Mouse (Mus musculus): Measurements from ENCODE around the gene Adprhl1. TPM values are rescaled to one million over a fixed set of nuclear protein-coding genes. Genes with fewer than 3 reads are reported as not detected.

Gene Adprhl1
- polyA plus RNA-seq, 2 experiments: not detected

DNA sequence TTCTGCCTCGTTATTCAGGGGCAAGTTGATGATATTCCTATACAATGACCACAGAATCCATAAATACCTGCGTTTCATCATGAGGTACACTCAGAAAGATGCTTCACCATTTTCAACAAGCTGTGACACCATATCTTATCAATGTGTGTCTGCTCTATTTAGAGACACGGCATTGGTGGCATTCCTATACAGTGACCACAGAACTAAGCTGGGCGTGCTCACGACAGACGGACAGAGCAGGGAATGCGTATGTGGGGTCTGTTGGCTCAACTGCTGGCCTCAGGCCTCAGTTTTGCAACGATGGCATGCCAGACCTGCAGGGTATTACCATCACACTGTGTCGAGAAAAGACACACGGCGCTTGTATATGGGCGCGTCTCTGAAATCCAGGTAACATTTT, 1.1 kb downstream of the Adprhl1 start:
- Histone ChIP-seq H3K9me3 (ENCODE audit: control insufficient read depth, low read length) (no peaks in the 10 kb centered on the region), H3K4me2 (ENCODE audit: low read depth) (no peak overlapping the region), H3K4me1 (replicated peaks; ENCODE audit: control insufficient read depth in 2 of 2, insufficient read depth in 2 of 2, low read length in 1 of 2) (no peaks in the 10 kb centered on the region), H3K4me3 (ENCODE audit: insufficient read depth in 1 of 2, low read depth in 2 of 2, low read length in 2 of 2) (no peak overlapping the region), H3K9ac (replicated peaks) (no peak overlapping the region), H3K36me3 (replicated peaks; ENCODE audit: control insufficient read depth, insufficient read depth, low read depth) (peaks cover 5% of the 10 kb centered on the region; the same call in 1 of the 2 replicates), H3K27me3 (ENCODE audit: control insufficient read depth, insufficient read depth, low read length) (no peaks in the 10 kb centered on the region), H3K27ac (no peak overlapping the region)
- ATAC-seq (ENCODE audit: insufficient read depth) (no peak), DNase-seq (ENCODE audit: low read depth in 3 of 3, low spot score in 3 of 3) (no peak)
- no peak for TF ChIP-seq EP300 (IDR thresholded peaks at IDR 0.05; ENCODE audit: low read depth)
- 75% methylated on average over 13 of the region's 13 CpGs for WGBS (ENCODE audit: insufficient replicate concordance)

DNA sequence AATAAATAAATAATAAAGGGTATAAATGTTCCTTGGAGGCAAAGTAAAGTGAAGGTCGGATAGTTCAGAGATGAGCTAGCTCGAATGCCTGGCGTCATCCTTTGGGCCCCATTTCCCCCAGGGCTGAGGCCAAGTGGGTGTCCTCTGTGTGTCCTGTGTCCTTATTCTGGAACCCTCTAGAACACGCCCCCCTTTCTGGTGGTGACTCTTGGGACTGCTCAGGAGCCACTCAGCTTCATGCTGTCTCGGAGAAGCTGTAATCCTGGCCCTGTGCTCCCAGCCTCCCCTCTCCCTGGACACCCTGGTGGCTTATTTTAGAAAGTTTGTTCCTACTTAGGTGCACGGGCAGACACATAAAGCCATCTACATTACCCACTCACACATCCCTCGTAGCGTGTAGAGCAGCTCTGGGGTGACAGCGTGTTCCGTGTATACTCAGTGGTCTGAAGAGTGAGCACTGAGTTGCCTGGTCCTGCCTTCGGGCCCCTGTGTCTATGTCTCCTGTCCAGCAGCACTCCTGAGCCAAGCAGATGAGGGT, 9.6 kb downstream of the Adprhl1 start:
- Histone ChIP-seq H3K4me1 (replicated peaks; ENCODE audit: control insufficient read depth in 2 of 2, insufficient read depth in 2 of 2, low read length in 1 of 2) (no peaks in the 10 kb centered on the region), H3K9ac (replicated peaks) (no peak overlapping the region), H3K27ac (no peak overlapping the region), H3K9me3 (ENCODE audit: control insufficient read depth, low read length) (no peaks in the 10 kb centered on the region), H3K36me3 (replicated peaks; ENCODE audit: control insufficient read depth, insufficient read depth, low read depth) (no peaks in the 10 kb centered on the region), H3K4me3 (ENCODE audit: insufficient read depth in 1 of 2, low read depth in 2 of 2, low read length in 2 of 2) (no peak overlapping the region), H3K4me2 (ENCODE audit: low read depth) (no peak overlapping the region), H3K27me3 (ENCODE audit: control insufficient read depth, insufficient read depth, low read length) (no peaks in the 10 kb centered on the region)
- DNase-seq (ENCODE audit: low read depth in 3 of 3, low spot score in 3 of 3): no peak
- ATAC-seq (ENCODE audit: insufficient read depth): no peak
- 65% methylated on average over 11 of the region's 11 CpGs for WGBS (ENCODE audit: insufficient replicate concordance)
- TF ChIP-seq EP300 (IDR thresholded peaks at IDR 0.05; ENCODE audit: low read depth) (no peak), CTCF (IDR thresholded peaks at IDR 0.05; ENCODE audit: low read depth) (no peak)

DNA sequence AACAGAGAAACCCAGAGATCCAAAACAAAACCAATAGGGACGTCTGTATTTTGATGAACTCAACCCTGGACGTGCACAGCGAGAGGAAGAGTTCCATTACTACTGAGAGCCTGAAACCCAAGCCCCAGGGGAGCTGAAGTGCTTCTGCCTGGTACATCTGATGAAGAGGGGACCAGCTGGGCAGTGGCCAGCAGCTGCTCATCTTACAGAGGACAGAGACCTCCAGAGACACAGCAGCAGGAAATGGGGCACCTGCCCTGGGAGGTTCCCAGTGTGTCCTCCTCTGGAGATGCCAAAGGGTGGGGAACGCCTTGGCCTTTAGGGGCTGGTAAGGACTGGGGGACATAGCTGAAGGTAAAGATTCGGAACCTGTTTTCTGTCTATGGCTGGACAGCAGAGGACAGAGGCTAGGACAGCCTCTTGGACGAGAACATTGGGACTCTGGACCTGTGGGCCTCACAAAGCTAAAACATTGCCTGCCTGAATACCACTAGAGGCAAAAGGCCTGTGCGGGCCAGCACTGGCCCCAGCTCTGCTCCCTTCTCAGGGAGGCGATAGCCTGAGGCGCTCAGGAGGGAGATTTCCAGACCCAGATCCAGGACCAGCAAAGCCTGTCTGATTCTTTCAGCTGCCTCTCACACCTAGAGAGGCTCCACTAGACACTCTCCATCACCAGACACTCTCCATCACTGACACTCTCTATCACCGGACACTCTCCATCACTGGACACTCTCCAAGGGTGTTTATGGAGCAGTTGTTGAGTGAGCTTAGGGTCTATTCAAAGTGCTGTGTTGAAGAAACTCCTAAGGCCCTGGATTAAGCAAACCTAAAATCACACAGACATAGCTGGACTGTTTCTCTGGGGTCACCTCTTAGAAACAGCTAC, 10.7 kb downstream of the Adprhl1 start:
- no peaks in the 10 kb centered on the region for H3K4me1 ChIP-seq (replicated peaks; ENCODE audit: control insufficient read depth in 2 of 2, insufficient read depth in 2 of 2, low read length in 1 of 2)
- H3K9me3 ChIP-seq (ENCODE audit: control insufficient read depth, low read length): no peaks in the 10 kb centered on the region
- 63% methylated on average over 10 of the region's 10 CpGs for WGBS (ENCODE audit: insufficient replicate concordance)
- TF ChIP-seq EP300 (IDR thresholded peaks at IDR 0.05; ENCODE audit: low read depth): no peak
- no peak for TF ChIP-seq CTCF (IDR thresholded peaks at IDR 0.05; ENCODE audit: low read depth)
- no peak overlapping the region for H3K4me2 ChIP-seq (ENCODE audit: low read depth)
- H3K27me3 ChIP-seq (ENCODE audit: control insufficient read depth, insufficient read depth, low read length): no peaks in the 10 kb centered on the region
- no peak overlapping the region for H3K9ac ChIP-seq (replicated peaks)
- DNase-seq (ENCODE audit: low read depth in 3 of 3, low spot score in 3 of 3) (no peak), ATAC-seq (ENCODE audit: insufficient read depth) (no peak)
- H3K27ac ChIP-seq: no peak overlapping the region
- no peak overlapping the region for H3K4me3 ChIP-seq (ENCODE audit: insufficient read depth in 1 of 2, low read depth in 2 of 2, low read length in 2 of 2)
- no peaks in the 10 kb centered on the region for H3K36me3 ChIP-seq (replicated peaks; ENCODE audit: control insufficient read depth, insufficient read depth, low read depth)

DNA sequence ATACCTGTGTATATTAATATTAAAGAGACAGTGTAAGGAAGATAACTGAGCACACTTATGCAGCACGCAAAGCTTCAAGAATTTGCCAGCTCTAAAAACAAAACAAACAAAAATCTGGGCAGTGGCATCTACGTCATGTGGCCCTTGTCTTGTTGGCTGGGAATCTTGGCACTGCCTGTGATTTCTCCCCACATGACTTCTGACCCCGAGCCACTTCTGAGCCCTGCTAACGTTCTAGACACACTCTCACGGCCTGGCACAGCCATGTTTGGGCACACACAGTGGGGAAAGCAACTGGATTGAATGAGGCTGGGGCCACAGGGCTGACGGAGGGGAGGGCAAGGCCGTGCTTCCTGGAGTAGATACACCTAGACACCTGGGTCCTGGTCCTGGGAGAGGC, 13.3 kb downstream of the Adprhl1 start:
- H3K9me3 ChIP-seq (ENCODE audit: control insufficient read depth, low read length): no peaks in the 10 kb centered on the region
- 63% methylated on average over 7 of the region's 7 CpGs for WGBS (ENCODE audit: insufficient replicate concordance)
- no peak overlapping the region for H3K4me3 ChIP-seq (ENCODE audit: insufficient read depth in 1 of 2, low read depth in 2 of 2, low read length in 2 of 2)
- no peak overlapping the region for H3K9ac ChIP-seq (replicated peaks)
- H3K36me3 ChIP-seq (replicated peaks; ENCODE audit: control insufficient read depth, insufficient read depth, low read depth): no peaks in the 10 kb centered on the region
- no peaks in the 10 kb centered on the region for H3K4me1 ChIP-seq (replicated peaks; ENCODE audit: control insufficient read depth in 2 of 2, insufficient read depth in 2 of 2, low read length in 1 of 2)
- DNase-seq (ENCODE audit: low read depth in 3 of 3, low spot score in 3 of 3) (no peak), ATAC-seq (ENCODE audit: insufficient read depth) (no peak)
- TF ChIP-seq EP300 (IDR thresholded peaks at IDR 0.05; ENCODE audit: low read depth): no peak
- no peak for TF ChIP-seq CTCF (IDR thresholded peaks at IDR 0.05; ENCODE audit: low read depth)
- H3K4me2 ChIP-seq (ENCODE audit: low read depth): no peak overlapping the region
- no peaks in the 10 kb centered on the region for H3K27me3 ChIP-seq (ENCODE audit: control insufficient read depth, insufficient read depth, low read length)
- H3K27ac ChIP-seq: no peak overlapping the region

DNA sequence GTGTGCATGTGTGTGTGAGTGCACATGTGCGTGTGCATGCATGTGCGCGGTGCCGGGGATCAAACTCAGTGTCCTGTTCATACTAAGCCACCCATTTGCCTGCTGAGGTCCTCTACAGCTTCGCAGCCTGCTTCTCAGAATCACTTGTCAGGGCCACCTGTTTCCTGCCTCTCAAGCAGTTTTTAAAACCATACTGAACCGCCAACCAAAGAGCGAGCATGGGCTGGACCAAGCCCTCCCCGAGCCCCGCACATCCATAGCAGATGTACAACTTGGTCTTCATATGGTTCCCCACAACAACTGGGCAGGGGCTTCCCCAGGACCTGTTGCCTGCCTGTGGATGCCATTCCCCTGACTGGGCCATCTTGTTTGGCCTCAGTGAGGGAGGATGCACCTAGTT, 13.9 kb downstream of the Adprhl1 start:
- H3K4me1 ChIP-seq (replicated peaks; ENCODE audit: control insufficient read depth in 2 of 2, insufficient read depth in 2 of 2, low read length in 1 of 2): no peaks in the 10 kb centered on the region
- no peak for TF ChIP-seq CTCF (IDR thresholded peaks at IDR 0.05; ENCODE audit: low read depth)
- TF ChIP-seq EP300 (IDR thresholded peaks at IDR 0.05; ENCODE audit: low read depth): no peak
- ATAC-seq (ENCODE audit: insufficient read depth) (no peak), DNase-seq (ENCODE audit: low read depth in 3 of 3, low spot score in 3 of 3) (no peak)
- no peak overlapping the region for H3K4me3 ChIP-seq (ENCODE audit: insufficient read depth in 1 of 2, low read depth in 2 of 2, low read length in 2 of 2)
- no peak overlapping the region for H3K9ac ChIP-seq (replicated peaks)
- H3K27ac ChIP-seq: no peak overlapping the region
- no peak overlapping the region for H3K4me2 ChIP-seq (ENCODE audit: low read depth)
- H3K27me3 ChIP-seq (ENCODE audit: control insufficient read depth, insufficient read depth, low read length): no peaks in the 10 kb centered on the region
- no peaks in the 10 kb centered on the region for H3K36me3 ChIP-seq (replicated peaks; ENCODE audit: control insufficient read depth, insufficient read depth, low read depth)
- 60% methylated on average over 9 of the region's 9 CpGs for WGBS (ENCODE audit: insufficient replicate concordance)
- no peaks in the 10 kb centered on the region for H3K9me3 ChIP-seq (ENCODE audit: control insufficient read depth, low read length)

All from liver, embryonic 14.5 days (tissue).